Mouse (Mus musculus) forebrain, embryonic 11.5 days (tissue): ENCODE data around the gene Uck1. TPM values are rescaled to one million over a fixed set of nuclear protein-coding genes. Genes with fewer than 3 reads are reported as not detected.

ENCODE experiments used
- ATAC-seq: fragments of 200-750 bp; cut with Nextera tagmentation; replicated peaks from 2 replicates; pipeline ENCODE4 v1.8.0; 2017; ENCODE audit warnings: moderate TSS enrichment; ENCODE audit not compliant: low FRiP score
- DNase-seq: peaks from one replicate; pipeline ENCODE4 v3.0.0-alpha.2; 2017; ENCODE audit warnings: low spot score
- H3K27ac ChIP-seq: fragments of 300-500 bp; sonication (generic); 2 replicates; pipeline ENCODE4 v1.5.1; 2014; ENCODE audit warnings: low read depth, low read length
- H3K27me3 ChIP-seq: fragments of 300-500 bp; sonication (generic); 2 replicates; pipeline ENCODE4 v1.6.1; 2014; ENCODE audit warnings: mild to moderate bottlenecking, low read length, mixed read lengths; ENCODE audit not compliant: control insufficient read depth, insufficient read depth
- H3K36me3 ChIP-seq: fragments of 300-500 bp; sonication (generic); 2 replicates; pipeline ENCODE4 v1.6.1; 2014; ENCODE audit warnings: mild to moderate bottlenecking, low read length, moderate library complexity, mixed read lengths; ENCODE audit not compliant: control insufficient read depth, insufficient read depth
- H3K4me1 ChIP-seq: fragments of 300-500 bp; sonication (generic); replicated peaks from 2 replicates; pipeline ENCODE4 v1.6.1; 2014; ENCODE audit warnings: low read length, mixed read lengths; ENCODE audit not compliant: control insufficient read depth, insufficient read depth
- H3K4me2 ChIP-seq: fragments of 300-500 bp; sonication (generic); 2 replicates; pipeline ENCODE4 v1.6.1; 2014; ENCODE audit warnings: low read depth, mild to moderate bottlenecking, low read length, moderate library complexity, mixed read lengths; ENCODE audit not compliant: severe bottlenecking
- H3K4me3 ChIP-seq: fragments of 300-500 bp; sonication (generic); 2 replicates; pipeline ENCODE4 v1.5.1; 2014; ENCODE audit warnings: low read depth, low read length
- H3K9ac ChIP-seq: fragments of 300-500 bp; sonication (generic); 2 replicates; pipeline ENCODE4 v1.6.1; 2014; ENCODE audit warnings: low read length
- H3K9me3 ChIP-seq: fragments of 300-500 bp; sonication (generic); 2 replicates; pipeline ENCODE4 v1.6.1; 2016; ENCODE audit warnings: low read length, mixed read lengths; ENCODE audit not compliant: control insufficient read depth
- WGBS: fragments of 180-500 bp; shearing (Covaris S2); extraction: QIAGEN DNeasy Blood & Tissue Kit; methylation state at CpG from one replicate; pipeline ENCODE4 v1.1.7; 2014; 5-methylcytosine and 5-hydroxymethylcytosine counted together
- polyA plus RNA-seq: library from polyadenylated mRNA; unstranded; fragments of >200 nt; fragmentation: Nextera tagmentation; extraction: Ambion mirVana; gene quantifications from 2 replicates; pipeline ENCODE4 v1.2.1, GENCODE M21; 2014

Uck1 gene
- polyA plus RNA-seq, 1 experiment from 2014 or later, result 78.4 TPM

DNA sequence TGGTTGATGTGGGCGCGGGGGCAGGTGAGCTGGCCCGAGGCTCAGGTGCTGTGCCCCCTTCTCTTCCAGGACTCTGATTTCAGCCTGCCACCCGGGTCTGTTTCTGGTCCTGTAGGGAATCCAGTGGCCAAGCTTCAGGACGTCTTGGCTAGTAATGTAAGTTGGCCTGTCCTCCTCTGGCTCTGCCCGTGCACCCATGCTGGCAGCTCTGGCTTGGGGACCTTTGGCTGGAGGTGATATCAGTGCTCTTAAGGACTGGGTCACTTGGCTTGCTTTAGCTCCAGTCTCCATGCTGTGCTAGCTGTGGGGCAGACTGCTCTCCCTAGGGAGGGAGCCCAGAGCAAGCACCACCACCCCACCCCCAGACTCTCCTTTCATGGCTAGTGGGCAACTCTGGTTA, 39.9 kb downstream of the Uck1 start:
- DNase-seq (no peak), ATAC-seq (no peak)
- Histone ChIP-seq H3K27me3 (no peaks in the 10 kb centered on the region), H3K9ac (no peak overlapping the region), H3K4me3 (no peak overlapping the region), H3K9me3 (no peaks in the 10 kb centered on the region), H3K4me1 (no peaks in the 10 kb centered on the region), H3K36me3 (peaks cover 66% of the 10 kb centered on the region), H3K27ac (no peak overlapping the region), H3K4me2 (no peak overlapping the region)
- WGBS, result 91% methylated on average over 6 of the region's 6 CpGs

DNA sequence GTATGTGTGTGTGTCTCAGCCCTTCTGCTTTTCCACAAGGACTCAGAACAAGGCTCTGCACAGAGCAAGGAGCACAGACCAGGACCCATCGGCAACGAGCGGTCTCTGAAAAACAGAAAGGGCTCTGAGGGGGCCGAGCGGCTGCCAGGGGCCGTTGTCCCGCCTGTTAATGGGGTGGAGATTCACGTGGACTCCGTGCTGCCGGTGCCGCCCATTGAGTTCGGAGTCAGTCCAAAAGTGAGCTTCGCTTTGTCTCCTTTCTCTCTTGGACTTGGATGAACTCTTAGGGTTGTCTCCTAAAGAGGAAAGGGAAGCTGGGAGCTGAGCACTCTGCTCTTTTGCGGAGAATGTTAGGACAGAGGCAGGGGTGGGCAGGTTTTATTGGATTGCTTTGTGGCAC, 40.5 kb downstream of the Uck1 start:
- H3K4me1 ChIP-seq, result no peaks in the 10 kb centered on the region
- 94% methylated on average over 14 of the region's 14 CpGs for WGBS
- no peaks in the 10 kb centered on the region for H3K27me3 ChIP-seq
- H3K4me2 ChIP-seq, result no peak overlapping the region
- H3K4me3 ChIP-seq, result no peak overlapping the region
- no peak overlapping the region for H3K9ac ChIP-seq
- DNase-seq, result no peak
- H3K36me3 ChIP-seq, result peaks cover 67% of the 10 kb centered on the region
- no peak overlapping the region for H3K27ac ChIP-seq
- H3K9me3 ChIP-seq, result no peaks in the 10 kb centered on the region
- no peak for ATAC-seq

DNA sequence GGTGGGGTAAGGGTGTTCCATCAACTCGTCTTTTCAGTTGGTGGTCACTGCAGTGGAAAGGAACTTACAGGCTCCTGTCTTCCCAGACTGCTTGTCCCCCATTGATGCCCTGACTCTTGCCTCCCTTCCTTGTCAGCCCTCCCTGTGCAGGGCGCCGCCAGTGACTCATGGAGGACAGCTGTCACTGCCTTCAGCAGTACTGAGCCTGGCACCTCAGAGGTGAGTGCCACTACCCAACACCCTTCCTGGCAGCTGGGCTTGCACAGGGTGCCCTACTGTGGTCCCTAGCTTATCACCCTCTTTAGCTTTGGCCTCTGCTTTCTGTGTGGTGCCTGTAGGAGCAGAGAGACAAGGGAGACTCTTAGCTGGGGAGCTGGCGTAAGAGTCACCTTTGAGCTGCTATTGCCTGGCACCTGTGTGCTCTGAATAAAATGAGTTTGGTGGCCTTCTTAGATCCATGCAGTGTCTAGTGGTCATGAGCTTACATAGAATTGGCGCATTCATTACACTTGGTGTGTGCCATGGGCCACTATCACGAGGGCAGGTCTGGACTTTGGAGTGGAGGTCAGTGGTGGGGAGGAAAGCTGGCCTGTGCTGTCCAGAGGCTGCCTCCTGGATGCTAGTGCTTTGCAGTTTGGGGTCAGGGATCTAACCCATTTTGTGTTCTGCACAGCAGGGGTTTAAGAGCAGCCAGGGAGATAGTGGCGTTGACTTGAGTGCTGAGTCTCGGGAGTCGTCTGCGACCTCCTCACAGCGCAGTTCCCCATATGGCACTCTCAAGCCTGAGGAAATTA, 41.2 kb downstream of the Uck1 start:
- H3K27me3 ChIP-seq, result no peaks in the 10 kb centered on the region
- H3K4me1 ChIP-seq, result no peaks in the 10 kb centered on the region
- H3K9ac ChIP-seq, result no peak overlapping the region
- H3K27ac ChIP-seq, result no peak overlapping the region
- H3K4me2 ChIP-seq, result no peak overlapping the region
- ATAC-seq, result no peak
- DNase-seq, result no peak
- 86% methylated on average over 11 of the region's 11 CpGs for WGBS
- H3K9me3 ChIP-seq, result no peaks in the 10 kb centered on the region
- no peak overlapping the region for H3K4me3 ChIP-seq
- H3K36me3 ChIP-seq, result peaks cover 66% of the 10 kb centered on the region

DNA sequence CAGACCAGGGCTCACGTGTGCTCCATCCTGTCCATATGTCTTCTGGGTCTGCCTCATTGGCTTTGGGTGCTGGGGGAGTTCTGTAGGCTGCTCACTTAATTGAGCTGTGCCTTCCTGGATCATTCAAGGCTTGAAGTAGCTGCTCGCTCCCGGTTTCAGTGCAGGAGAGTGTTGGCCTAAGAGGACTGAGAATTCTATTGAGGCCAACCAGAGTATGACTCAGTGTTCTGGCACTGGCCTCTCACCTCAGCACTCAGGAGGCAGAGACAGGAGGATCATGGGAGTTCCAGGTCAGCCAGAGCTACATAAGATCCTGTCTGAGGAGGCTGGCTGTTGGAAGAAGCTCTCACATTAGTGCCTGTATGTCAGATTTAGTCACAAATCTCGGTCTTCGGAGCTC, 41.8 kb downstream of the Uck1 start:
- Histone ChIP-seq H3K27me3 (no peaks in the 10 kb centered on the region), H3K4me1 (no peaks in the 10 kb centered on the region), H3K36me3 (peaks cover 63% of the 10 kb centered on the region), H3K27ac (no peak overlapping the region), H3K9ac (no peak overlapping the region), H3K4me2 (no peak overlapping the region), H3K9me3 (no peaks in the 10 kb centered on the region), H3K4me3 (no peak overlapping the region)
- WGBS, result 96% methylated on average over 5 of the region's 5 CpGs
- no peak for ATAC-seq
- DNase-seq, result no peak

DNA sequence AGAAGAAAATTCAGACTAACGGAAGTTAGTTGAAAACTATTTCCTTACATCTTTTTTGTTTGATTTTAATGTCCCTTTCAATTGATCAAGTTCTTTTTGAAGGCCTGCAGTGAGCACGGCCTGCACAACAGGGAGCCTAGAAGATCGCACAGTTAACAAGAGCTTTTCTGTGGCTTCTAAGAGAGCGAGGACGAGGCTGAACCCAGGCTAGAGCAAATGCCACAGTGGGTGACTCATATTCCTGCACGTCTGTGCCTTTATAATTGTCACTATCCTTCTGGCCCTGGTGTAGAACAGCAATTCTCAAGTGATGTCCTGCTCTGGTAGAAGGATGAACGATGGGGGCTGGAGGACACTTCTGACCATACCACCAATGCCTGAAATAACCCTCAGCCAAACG, 42.3 kb downstream of the Uck1 start:
- no peak for DNase-seq

DNA sequence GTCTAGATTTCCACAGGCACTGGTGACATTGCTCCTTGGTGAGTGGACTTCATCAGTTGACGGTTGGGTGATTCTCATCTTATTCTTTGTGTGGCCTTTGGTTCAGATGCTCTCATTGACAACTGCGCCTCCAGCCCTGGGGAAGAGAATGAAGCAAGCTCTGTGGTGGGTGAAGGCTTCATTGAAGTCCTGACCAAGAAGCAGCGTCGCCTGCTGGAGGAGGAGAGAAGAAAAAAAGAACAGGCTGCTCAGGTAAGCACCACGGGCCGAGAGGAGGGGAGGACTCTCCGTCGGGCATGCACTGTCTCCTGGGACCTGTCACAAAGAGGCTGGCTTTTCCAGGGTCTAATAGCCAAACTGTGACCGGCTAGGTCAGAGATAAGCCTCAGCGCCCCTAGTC, 43.5 kb downstream of the Uck1 start:
- Histone ChIP-seq H3K27me3 (no peaks in the 10 kb centered on the region), H3K9ac (no peak overlapping the region), H3K4me3 (no peak overlapping the region), H3K36me3 (peaks cover 64% of the 10 kb centered on the region), H3K27ac (no peak overlapping the region), H3K4me1 (no peaks in the 10 kb centered on the region), H3K9me3 (no peaks in the 10 kb centered on the region), H3K4me2 (no peak overlapping the region)
- ATAC-seq (no peak), DNase-seq (no peak)
- WGBS, result 92% methylated on average over 10 of the region's 10 CpGs

More for the DNA sequence above, 42.3 kb downstream of the Uck1 start:
- no peak overlapping the region for H3K4me3 ChIP-seq
- no peak overlapping the region for H3K9ac ChIP-seq
- H3K27ac ChIP-seq, result no peak overlapping the region
- no peaks in the 10 kb centered on the region for H3K27me3 ChIP-seq
- WGBS, result 85% methylated on average over 8 of the region's 8 CpGs
- H3K9me3 ChIP-seq, result no peaks in the 10 kb centered on the region
- no peak overlapping the region for H3K4me2 ChIP-seq
- no peaks in the 10 kb centered on the region for H3K4me1 ChIP-seq
- no peak for ATAC-seq
- H3K36me3 ChIP-seq, result peaks cover 66% of the 10 kb centered on the region

DNA sequence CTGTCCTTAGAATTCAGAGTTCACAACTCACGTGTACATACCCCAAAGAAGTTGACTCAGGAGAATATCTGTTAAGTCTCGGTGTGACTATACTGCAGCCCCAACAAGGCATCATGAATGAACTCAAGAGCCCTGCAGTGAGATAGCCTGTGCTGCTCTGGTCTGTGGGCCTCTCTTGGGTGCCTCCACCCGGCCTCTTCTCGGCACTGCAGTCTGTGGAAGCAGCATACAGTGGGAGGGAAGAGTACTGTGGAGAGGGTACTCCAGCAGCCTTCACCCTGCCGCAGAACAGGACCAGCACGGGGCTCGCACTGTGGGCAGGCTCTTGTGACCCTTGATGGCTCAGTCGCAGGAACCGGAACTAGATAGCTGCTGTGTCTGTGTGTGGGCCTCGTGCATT, 44.4 kb downstream of the Uck1 start:
- no peak for DNase-seq

DNA sequence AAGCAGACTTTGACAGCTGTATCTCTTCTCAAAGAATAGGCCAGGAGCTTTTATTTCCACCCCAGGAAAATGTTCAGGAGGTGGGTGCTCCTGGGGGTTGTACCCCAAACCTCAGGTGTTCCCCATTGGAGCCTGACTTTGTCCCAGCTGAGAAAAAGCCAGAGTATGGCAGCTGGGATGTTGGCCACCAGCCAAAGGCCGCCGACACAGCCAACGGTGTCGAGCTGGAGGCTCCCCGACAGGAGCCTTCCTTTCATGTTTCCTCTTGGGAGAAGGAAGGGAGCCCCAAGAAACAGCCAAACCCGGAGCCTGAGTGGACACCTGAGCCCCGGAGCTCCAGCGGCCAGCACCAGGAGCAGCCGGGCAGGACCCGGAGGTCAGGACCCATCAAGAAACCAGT, 47.0 kb downstream of the Uck1 start:
- Histone ChIP-seq H3K27ac (no peak overlapping the region), H3K36me3 (peaks cover 51% of the 10 kb centered on the region), H3K4me3 (no peak overlapping the region), H3K4me2 (no peak overlapping the region), H3K9ac (no peak overlapping the region), H3K4me1 (no peaks in the 10 kb centered on the region), H3K27me3 (no peaks in the 10 kb centered on the region), H3K9me3 (no peaks in the 10 kb centered on the region)
- WGBS, result 93% methylated on average over 10 of the region's 10 CpGs
- ATAC-seq (no peak), DNase-seq (no peak)

More for the DNA sequence above, 44.4 kb downstream of the Uck1 start:
- H3K9ac ChIP-seq, result no peak overlapping the region
- ATAC-seq, result no peak
- H3K4me3 ChIP-seq, result no peak overlapping the region
- no peak overlapping the region for H3K27ac ChIP-seq
- no peaks in the 10 kb centered on the region for H3K27me3 ChIP-seq
- 96% methylated on average over 10 of the region's 10 CpGs for WGBS
- no peaks in the 10 kb centered on the region for H3K9me3 ChIP-seq
- peaks cover 60% of the 10 kb centered on the region for H3K36me3 ChIP-seq
- no peak overlapping the region for H3K4me2 ChIP-seq
- no peaks in the 10 kb centered on the region for H3K4me1 ChIP-seq

DNA sequence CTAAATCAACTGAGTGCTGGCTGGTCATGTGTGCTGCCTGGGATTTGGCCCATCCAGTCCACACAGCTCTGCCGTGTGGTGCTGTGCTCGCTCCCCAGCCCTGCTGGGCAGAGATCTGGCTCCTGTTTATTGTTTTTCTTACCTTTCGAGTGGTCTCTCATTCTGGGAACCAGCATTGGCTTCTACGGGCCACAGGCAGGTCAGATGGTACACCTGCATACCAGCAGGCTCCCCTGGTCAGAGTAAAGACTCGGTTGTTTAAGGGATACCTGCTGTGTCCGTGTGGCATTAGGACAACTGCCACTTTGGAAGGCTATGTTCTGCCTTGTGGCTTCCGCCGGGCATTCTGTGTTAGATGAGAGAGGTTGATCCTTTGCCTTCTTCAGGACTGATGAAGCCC, 48.3 kb downstream of the Uck1 start:
- DNase-seq (no peak), ATAC-seq (no peak)
- Histone ChIP-seq H3K27ac (no peak overlapping the region), H3K9me3 (no peaks in the 10 kb centered on the region), H3K9ac (no peak overlapping the region), H3K4me1 (no peaks in the 10 kb centered on the region), H3K27me3 (no peaks in the 10 kb centered on the region), H3K36me3 (peaks cover 49% of the 10 kb centered on the region), H3K4me2 (no peak overlapping the region), H3K4me3 (no peak overlapping the region)
- WGBS, result 93% methylated on average over 8 of the region's 8 CpGs
